Mouse (Mus musculus) heart, adult 18-20 months (tissue): ENCODE measurements around the gene Tmpo. TPM values are rescaled to one million over a fixed set of nuclear protein-coding genes. Genes with fewer than 3 reads are reported as not detected.
A peak's percentile ranks its signal among the peaks of the same experiment; 100 is the strongest.

Experiments
- DNase-seq, 2 experiments: peaks; one replicate each; pipeline ENCODE4 v3.0.0; 2021 to 2022; ENCODE audit warnings: mixed read lengths in 1 of 2
- total RNA-seq, 2 experiments: library from RNA; stranded (reverse); gene quantifications; 2 replicates each; pipeline ENCODE4 v1.2.3; 2021

Gene Tmpo
- total RNA-seq, 2 experiments from 2014 or later = 34.0 to 42.4 TPM

DNA sequence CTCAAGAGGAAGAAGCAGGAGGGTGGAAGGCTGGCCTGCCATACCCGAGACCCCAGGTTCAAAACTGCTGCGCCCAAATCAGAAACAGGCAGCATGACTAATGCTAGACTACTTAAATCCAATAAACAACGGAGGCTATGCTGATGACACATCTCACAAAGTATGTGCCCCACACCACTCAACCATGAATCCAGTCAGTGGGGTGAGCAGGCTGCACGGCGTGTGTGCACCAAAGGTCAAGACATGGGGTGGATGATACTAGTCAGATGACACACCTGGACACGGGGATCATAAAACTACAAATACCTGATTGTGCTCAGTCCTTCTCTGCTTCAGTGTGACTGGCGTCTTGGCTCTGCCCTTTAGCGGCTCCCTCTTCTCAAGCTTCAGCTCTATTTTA is 22.7 kb downstream of the Tmpo start:
- DNase-seq = no peak

DNA sequence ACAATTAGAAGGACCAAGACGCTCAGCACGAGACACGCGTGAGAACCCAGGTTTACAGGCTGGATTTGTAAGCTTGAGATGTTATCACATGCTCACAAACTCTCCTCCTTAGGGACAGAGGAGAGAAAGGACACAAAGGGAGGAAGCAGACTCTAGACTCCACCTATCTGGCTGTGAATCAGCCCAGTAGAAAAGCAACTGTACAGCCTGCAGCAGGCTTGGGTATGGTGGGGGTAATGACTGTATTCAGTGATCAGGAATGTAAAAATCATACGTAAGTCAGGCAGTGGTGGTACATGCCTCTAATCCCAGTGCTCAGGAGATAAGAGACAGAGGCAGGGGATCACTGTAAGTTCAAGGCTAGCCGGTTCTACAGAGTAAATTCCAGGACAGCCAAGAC is 24.8 kb downstream of the Tmpo start:
- peak; percentile 45 to 70 for DNase-seq

DNA sequence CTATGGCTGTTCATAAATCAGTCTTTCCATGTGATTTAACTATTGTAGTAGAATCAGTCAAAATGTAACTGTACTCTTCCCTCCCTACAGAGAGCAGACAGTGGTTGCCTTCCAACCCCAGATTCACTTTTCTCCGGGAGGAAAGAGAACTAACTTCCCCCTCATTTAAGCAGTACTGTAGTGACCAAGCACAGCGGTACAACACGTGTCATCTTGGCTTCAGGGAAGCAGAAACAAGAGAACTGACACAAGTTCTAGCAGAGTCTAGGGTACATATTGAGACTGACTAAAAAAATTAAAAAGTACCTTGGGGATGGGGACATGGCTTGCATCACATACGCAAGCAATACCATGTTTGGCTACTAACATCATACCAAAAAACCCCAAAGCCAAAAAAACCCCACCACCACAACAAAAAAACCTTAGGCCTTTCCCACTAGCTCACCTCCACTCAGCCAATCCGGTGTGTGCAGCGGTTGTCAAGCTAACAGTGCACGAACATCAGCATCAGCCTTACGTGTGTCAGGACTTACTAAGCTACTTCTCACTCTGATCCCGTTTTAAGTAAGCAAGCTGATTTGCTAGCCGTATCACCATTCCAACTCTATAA is 27.1 kb downstream of the Tmpo start:
- no peak for DNase-seq

DNA sequence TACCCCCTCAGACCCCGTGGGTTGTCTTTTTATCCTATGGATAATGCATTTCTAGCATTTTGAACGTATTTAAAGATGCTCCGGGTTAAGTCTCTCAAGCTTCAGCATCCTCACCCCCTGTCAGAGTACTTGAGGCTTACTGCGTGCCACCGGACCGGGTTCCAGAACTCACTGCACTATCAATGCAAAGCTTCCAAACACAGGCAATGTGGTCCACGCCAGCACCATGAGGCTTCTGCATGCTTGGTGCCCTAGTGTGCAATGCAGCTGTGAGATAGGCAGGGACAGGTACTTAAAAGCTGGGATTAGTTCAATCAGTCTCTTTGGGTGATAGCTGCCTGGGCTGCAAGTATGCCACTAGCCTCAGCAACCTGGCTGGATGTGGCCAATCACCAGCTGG is 35.7 kb downstream of the Tmpo start:
- no peak for DNase-seq

DNA sequence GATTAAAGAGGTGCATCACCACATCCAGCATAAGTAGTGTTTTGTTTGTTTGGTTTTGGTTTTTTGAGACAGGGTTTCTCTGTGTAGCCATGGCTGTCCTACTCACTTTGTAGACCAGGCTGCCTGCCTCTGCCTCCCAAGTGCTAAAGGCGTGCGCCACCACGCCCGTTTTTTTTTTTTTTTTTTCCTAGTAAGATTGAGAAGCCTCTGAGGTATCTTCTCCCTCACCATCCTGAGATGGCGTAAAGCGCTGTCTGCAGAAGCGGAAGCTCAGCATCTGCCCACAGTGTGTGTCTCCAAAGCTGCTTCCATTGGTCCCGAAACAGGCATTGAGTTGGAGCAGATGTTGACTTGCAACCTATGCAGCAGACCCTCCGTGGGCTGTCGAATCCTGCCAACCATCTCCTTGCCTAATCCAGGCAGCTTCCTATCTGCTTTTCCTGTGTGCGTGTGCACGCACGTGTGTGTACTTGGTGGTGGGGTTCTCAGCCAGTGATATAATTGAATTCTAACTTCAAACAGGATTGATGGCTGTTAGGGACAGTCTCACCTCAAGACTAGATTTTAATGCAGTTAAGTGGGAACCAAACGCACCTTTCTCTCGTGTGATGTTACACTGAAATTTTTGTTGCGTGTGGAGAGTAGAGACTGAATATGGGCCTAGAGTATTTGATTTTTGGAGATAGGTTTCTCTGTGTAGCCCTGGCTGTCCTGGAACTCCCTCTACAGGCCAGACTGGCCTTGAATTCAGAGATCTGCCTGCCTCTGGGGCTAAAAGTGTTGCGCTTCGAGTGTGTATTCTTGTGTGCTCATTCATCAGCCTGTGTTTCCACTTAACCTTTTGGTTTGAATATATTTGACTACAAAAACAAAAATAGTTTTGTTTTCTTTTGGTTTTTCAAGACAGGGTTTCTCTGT is 37.5 kb downstream of the Tmpo start:
- no peak for DNase-seq

DNA sequence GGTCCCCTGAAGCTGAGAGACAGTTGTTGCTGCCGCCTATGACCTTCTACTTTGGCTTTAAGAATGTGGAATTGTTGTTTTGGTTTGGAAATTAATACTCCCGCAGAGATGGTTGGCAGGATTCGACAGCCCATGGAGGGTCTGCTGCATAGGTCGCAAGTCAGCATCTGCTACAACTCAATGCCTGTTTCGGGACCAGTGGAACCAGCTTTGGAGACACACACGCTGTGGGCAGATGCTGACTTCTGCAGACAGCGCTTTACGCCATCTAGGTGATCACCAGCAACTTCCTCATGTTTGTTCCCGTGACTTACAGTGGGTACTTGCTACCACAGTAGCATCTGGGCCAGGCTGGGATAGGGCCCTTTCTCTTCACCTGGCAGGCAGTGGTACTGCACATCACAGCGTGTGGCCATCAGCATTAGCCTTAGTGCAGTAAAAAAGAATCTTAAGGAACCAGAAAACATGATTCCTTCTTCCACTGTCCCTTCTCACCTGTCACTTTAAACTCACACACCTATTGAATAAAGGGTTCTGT is 38.4 kb downstream of the Tmpo start:
- DNase-seq = no peak

DNA sequence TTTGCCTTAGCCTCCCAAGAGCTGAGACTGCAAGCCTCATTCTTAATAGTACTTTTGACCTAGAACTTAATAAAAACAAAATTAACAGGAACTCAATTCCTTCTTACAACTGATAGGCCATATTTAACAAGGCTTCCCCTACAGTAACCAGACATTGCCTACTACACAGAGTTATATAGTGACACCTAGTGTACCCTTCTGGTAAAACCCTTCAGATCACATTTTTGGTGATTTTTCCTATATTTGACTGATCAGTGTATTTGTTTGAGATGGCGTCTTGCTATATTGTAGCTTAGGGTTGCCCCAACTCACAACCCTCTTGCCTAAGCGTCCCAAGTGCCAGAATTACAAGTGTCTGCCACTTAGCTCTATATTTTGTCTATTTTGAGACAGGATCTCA is 39.6 kb downstream of the Tmpo start:
- peak in 1 of 2 experiments; percentile 50 for DNase-seq

DNA sequence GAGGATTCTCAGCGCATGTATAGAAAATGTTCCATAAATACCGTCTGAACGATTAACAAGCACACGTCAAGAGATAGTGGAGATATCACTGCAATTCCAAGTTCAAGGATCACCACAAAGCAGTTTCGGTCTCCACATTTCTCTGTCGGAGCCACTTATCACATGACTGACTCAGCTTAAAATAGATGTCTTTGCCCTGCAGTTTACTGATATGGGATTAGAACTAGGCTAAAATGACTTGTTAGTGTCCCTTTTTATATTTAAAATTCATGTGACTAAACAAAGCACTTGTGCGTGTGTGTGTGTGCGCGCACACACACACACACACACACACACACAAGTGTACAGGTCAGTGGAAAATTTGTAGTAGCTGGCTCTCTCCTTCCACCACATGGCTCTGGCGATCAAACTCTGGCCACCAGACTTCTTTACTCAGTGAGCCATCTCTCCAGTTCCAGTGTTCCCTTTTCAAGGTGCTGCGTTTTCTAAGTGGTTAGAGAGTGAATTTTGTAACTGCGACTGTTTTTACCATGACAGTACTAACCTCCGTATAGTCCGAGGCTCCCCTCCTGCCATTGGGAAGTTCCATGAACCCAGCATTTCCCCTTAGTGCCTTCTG is 41.9 kb downstream of the Tmpo start:
- no peak for DNase-seq

DNA sequence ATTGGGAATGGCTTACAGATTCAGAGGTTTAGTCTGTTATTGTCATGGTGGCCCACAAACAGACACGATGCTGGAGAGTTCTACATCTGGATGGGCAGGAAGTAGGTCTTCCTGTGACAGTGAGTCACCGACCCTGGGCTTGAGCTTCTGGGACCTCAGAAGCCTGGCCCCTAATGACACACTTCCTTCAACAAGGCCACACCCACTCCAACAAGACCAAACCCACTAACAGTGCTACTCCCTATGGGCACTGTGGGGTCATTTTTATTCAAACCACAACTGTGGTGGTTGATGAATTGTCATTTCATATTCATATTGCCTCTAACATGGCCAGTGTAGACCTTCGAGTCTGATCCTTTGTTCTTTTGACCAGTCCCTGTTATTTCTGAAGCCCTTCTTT is 42.8 kb downstream of the Tmpo start:
- peak in 1 of 2 experiments; percentile 49 for DNase-seq

DNA sequence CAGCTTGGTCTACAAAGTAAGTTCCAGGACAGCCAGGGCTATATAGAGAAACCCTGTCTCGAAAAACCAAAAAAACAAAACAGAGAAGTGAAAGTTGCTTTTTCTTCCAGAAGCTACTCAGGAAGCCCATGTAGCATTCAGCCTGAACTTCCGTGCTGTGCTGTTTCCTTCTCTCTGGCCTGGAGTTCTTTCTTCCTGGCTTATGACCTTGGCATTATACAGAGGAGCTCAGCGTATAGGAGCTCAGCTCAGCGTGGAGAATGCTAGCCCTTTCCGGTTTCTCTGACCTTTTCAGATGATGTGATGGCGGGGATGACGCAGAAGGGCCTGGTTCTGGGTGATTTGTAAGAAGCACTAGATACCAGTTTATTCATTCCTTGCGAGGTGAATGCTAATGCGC is 43.7 kb downstream of the Tmpo start:
- DNase-seq = peak in 1 of 2 experiments; percentile 40

DNA sequence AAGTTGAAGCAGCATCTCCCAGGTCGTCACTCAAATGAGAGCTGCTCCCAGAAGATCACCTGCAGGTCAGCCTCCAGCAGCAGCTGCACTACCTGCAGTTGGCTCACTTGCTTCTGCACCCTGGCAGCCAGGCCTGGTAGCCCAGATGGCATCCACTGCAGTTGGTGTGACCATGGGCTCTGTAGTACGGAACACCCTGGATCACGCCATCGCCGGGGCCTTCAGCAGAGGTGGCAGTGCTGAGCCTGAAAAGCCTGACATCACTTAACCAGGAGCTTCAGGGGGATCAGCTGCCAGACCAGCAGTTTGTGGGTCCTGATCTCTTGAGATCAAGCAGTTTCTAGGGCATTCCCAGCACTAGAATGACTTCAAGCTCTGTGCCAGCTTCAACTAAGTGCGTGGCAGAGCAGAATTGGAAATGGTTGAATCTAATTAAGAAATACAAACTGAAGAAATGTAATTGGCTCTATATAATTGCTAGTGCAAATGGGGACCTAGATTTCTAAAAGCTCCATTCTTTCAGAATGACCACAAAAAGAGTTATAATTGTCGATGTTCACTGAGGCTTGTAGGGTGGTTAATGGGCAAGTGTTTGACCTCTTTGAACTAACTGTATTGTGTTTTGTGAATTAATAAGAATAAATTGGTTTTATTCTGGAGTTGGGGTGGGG is 45.7 kb downstream of the Tmpo start:
- no peak for DNase-seq

DNA sequence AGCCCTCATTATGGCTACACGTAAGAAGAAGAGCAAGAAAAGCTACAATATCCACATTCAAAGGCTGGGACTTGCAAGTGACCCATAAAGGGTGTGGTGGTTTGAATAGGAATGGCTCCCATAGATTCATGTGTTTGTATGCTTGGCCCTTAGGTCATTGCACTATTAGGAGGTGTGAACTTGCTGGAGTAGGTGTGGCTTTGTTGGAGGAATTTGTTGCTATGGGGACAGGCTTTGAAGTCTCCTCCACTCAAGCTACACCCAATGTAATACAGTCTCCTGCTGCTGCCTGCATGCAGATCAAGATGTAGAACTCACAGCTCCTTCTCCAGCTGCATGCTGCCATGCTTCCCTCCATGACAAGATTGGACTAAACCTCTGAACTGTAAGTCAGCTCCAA is 49.5 kb downstream of the Tmpo start:
- DNase-seq = no peak

DNA sequence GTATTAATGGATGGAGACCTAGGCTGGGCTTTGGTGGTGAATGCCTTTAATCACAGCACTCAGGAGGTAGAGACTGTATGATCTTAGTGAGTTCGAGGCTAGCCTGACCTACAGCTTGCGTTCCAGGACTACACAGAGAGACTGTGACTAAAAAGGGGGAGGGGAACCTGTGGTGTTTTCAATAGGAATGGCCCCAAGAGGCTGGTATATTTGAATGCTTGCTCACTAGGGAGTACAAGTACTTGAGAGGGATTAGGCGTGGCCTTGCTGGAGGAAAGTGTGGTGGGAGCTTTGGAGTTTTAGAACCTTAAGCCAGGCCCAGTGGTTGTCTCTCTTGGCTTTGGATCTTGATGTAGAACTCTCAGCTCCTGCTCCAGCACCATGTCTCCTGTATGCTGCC is 50.3 kb downstream of the Tmpo start:
- no peak for DNase-seq

DNA sequence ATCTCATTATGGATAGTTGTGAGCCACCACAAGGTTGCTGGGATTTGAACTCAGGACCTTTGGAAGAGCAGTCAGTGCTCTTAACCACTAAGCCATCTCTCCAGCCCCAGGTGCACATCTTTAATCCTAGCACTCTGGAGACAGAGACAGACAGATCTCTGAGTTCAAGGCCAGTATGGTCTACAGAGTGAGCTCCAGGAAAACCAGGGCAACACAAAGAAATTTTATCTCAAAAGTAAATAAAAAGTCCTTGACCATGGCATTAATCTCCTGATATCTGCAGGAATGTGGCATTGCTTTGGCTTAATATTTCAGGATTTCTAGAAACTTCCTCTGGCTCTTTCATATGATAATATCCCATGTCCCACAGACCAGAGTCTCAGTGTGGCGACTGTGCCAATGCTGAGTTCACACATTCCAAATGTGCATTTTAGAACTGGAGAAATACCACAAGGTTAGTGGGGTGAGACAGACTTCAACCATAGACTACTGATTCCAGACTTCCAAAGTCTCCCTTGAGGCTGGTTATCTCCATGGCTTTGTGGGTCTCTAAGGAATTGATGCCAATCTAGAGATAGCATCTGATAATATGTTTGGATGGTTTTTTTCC is 52.5 kb downstream of the Tmpo start:
- no peak for DNase-seq

DNA sequence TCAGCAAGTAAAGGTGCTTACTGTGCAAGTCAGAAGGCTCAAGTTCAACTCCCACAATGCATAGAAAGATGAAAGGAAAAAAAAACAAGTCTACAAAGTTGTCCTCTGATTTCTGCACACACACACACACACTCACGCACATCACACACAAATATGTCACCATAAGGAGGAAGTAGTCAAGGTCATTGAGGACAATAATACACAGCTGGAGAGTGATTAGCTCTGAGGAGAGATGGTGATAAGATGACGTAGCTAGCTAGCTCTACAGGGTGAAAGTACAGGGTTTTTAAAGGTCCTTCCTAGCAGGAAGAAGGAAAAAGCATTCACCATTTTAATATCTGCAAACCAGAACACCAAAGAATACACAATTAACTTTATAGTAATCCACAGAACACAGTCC is 53.7 kb downstream of the Tmpo start:
- no peak for DNase-seq

DNA sequence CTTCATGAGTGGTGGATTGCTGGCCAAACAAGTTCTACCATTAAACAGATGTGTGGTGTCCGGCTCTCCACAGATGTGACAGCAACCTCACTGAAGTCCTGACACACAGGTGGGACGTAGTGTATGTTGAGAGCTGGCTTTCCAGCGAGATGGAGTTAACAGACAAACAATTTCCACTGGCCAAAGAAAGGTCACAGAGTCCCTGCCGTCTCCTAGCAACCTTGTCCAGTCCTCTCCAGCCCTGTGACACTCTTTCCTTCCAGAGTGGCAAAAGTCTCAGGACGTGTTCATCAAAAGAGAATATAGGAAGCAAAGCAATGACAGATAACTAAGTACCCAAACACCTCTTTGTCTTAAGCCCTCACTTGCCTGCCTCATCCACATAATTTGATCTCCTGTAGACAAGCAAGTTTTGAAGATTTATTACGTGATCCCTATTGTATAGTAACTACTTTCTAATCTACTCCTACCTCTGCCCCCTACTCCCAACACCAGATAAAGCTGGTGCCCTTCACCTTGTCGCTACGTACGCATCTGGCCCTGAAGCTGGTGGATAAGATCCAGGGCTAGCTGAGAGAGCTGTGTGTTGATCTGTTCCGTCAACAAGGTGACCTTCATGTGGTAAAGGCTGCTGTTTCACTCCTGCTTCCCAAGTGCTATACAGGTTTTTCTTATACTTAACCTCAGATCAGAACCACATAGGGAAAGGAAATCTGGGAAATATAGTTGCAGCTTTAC is 54.3 kb downstream of the Tmpo start:
- peak; percentile 33 to 51 for DNase-seq

DNA sequence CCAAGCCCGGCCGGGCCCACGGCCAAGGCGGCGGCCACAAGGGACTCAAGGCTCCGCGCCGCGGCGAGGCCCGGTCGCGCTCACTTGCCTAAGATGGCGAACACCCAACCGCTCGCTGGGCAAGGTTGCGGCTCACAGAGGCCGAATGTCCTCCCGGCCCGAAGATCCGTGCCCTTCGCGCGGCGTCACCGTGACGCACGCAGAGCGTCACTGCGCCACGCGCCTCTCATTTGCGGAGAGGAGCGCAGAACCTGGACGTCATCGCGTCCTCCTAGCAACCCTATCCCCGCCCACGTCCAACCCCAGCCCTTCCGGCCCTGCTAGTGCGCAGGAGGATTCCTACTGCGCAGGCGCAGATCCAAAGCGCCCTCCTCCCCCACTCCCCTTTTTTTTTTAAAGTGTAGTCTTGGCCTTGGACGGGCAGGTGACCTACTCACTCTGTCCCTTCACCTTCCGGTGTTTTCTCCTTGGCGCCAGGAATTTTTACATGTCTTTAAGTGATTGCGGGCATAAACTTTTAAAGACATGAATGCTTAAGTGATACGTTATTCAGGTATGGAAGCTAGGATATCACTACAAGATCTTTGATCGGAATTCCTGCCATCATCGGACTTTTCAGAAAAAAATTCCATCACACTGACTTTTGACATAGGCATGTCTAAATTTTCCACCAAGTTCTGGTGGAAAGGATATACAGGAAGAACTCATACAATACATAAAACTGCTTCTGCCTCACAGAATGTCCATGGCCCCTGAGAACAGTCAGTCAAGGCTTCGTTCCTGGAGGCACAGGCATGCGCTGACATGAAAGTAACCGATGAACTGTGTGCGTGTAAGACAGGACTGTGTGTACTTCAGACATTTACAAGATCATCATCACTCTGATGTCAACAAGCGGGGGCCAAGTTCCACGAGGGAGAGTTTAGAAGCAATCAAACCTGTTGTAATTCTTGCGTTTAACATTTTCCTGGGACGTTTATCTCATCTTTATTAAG is 57.0 kb downstream of the Tmpo start, which contains the start of gene Slc25a3:
Gene Slc25a3, minus strand, starts transcription at position 232 of the 995 bp plus-strand sequence.
- peak; percentile 97 to 99 for DNase-seq

DNA sequence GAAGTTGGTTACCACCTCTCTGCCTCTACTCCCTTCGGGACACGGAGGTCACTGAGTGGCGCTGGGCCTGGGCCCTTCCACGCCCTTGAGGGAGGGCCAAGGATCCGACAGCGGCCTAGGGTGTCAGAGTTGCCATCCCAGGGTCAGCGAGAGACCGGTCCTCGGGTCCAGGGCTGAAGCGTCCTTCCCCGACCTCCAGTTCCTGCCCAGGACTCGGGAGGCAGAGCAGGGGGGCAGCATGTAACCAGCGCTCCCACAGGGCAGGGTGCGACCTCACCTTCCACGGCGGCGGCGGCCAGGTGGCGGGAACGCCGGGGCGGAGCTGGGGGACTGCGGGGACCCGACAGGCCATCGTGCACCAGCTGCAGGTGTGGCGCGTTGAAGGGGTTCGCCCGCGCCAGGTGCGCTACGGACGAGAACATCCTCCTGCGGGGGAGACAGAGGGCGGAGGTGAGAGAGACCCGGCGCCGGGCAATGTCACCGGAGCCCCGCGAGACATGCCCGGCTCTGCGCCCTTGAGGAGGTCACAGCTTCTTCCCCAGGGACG is 57.8 kb downstream of the Tmpo start:
- peak; percentile 60 to 66 for DNase-seq

DNA sequence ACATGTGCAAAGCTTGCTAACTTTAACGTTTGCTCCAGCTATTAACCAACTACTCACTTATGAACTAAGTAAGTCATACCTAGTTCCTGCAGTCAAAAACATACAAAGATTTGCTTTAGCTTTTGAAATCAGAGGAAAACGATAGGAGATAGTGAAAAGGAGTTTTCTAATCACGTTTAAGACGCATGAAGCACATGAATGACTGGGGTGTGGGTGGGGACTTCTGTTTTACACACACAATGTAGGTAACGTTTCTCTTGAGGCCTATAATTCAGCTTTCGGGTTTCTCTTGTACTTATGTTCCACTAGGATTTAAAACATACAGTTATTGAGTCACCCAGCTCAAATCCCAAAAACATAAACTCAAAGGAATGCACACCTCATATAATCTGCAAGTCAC is 58.5 kb downstream of the Tmpo start:
- no peak for DNase-seq

DNA sequence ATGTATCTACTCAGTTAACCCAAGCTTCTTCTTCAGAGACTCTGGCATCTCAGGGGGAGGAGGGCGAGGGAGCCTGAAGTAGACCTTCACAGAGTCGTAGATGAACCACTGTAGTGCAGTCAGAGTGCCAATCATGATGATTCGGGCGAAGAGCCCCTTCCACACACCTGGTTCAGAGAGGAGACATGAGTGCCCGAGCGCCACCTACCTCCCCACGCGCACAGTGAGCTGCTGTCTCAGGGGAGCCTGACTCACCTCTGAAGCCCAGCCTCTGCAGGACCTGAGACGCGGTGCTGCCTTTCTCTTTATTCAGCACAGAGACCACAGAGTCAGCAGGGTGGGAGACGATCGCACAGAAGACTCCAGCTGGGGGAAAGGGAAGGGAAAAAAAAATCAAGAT is 64.2 kb downstream of the Tmpo start:
- DNase-seq = no peak
